Mouse (Mus musculus): ENCODE results near the gene Ric8b.

Ric8b gene

GRCm38 (mm10) chr10:84910194-84910593 is 7.2 kb upstream of the Ric8b start:
- DNase-seq, result no peak

- DNase-seq, result no peak
Observed at GRCm38 (mm10) chr10:84910758-84911384, 6.5 kb upstream of the Ric8b start.

- no peak for DNase-seq
Observed at GRCm38 (mm10) chr10:84913148-84913547, 4.3 kb upstream of the Ric8b start.

GRCm38 (mm10) chr10:84915476-84915875 is 1.9 kb upstream of the Ric8b start:
- no peak for DNase-seq

- DNase-seq, result no peak
Observed at GRCm38 (mm10) chr10:84917731-84918095, 297 bp downstream of the Ric8b start.

- no peak for DNase-seq
Observed at GRCm38 (mm10) chr10:84926336-84926735, 8.9 kb downstream of the Ric8b start.

- DNase-seq, result no peak
Observed at GRCm38 (mm10) chr10:84926885-84927284, 9.5 kb downstream of the Ric8b start.

- no peak for DNase-seq
Observed at GRCm38 (mm10) chr10:84928465-84928864, 11.0 kb downstream of the Ric8b start.

GRCm38 (mm10) chr10:84935553-84936209 is 18.3 kb downstream of the Ric8b start:
- DNase-seq, result no peak

GRCm38 (mm10) chr10:84936832-84937515 is 19.6 kb downstream of the Ric8b start:
- no peak for DNase-seq

- DNase-seq, result no peak
Observed at GRCm38 (mm10) chr10:84938094-84938820, 20.8 kb downstream of the Ric8b start.

- DNase-seq, result no peak
Observed at GRCm38 (mm10) chr10:84938886-84939285, 21.5 kb downstream of the Ric8b start.

- no peak for DNase-seq
Observed at GRCm38 (mm10) chr10:84940356-84940755, 22.9 kb downstream of the Ric8b start.

- no peak for DNase-seq
Observed at GRCm38 (mm10) chr10:84945692-84946091, 28.3 kb downstream of the Ric8b start.

GRCm38 (mm10) chr10:84948970-84949683 is 31.7 kb downstream of the Ric8b start:
- no peak for DNase-seq

- no peak for DNase-seq
Observed at GRCm38 (mm10) chr10:84949684-84950010, 32.2 kb downstream of the Ric8b start.

- DNase-seq, result no peak
Observed at GRCm38 (mm10) chr10:84950384-84950783, 33.0 kb downstream of the Ric8b start.

GRCm38 (mm10) chr10:84954236-84954635 is 36.8 kb downstream of the Ric8b start:
- DNase-seq, result no peak

GRCm38 (mm10) chr10:84956173-84956572 is 38.8 kb downstream of the Ric8b start:
- no peak for DNase-seq

GRCm38 (mm10) chr10:84958597-84958996 is 41.2 kb downstream of the Ric8b start:
- DNase-seq, result no peak

GRCm38 (mm10) chr10:84960380-84960930 is 43.0 kb downstream of the Ric8b start:
- no peak for DNase-seq

GRCm38 (mm10) chr10:84963126-84963525 is 45.7 kb downstream of the Ric8b start:
- no peak for DNase-seq

- no peak for DNase-seq
Observed at GRCm38 (mm10) chr10:84963726-84964125, 46.3 kb downstream of the Ric8b start.
